Mouse (Mus musculus) liver, adult 2 months (tissue): ENCODE measurements around the gene Aagab. TPM values are rescaled to one million over a fixed set of nuclear protein-coding genes. Genes with fewer than 3 reads are reported as not detected.

Experiments used
- DNase-seq: peaks from one replicate; pipeline ENCODE4 v3.0.0-alpha.2; 2011; ENCODE audit warnings: low read depth, low spot score; ENCODE audit errors: extremely low read depth
- H3K27ac ChIP-seq: fragments of 200-500 bp; replicated peaks from 2 replicates; pipeline ENCODE4 v1.5.1; 2012; ENCODE audit warnings: low read depth, mild to moderate bottlenecking, control low read depth, inconsistent platforms, low read length; ENCODE audit not compliant: insufficient read depth
- H3K27me3 ChIP-seq: fragments of 200-500 bp; 2 replicates; pipeline ENCODE4 v1.6.1; 2012; ENCODE audit warnings: mild to moderate bottlenecking, moderate library complexity, low read length, inconsistent platforms; ENCODE audit not compliant: control insufficient read depth, insufficient read depth
- H3K36me3 ChIP-seq: fragments of 200-500 bp; 2 replicates; pipeline ENCODE4 v1.6.1; 2012; ENCODE audit warnings: low read length, inconsistent platforms; ENCODE audit not compliant: control insufficient read depth, insufficient read depth
- H3K4me1 ChIP-seq: fragments of 200-500 bp; 2 replicates; pipeline ENCODE4 v1.6.1; 2011; ENCODE audit warnings: low read length; ENCODE audit not compliant: control insufficient read depth, insufficient read depth
- H3K4me3 ChIP-seq: fragments of 200-500 bp; 2 replicates; pipeline ENCODE4 v1.5.1; 2011; ENCODE audit warnings: low read depth, mild to moderate bottlenecking, control low read depth, low read length, moderate library complexity; ENCODE audit not compliant: insufficient read depth
- H3K79me2 ChIP-seq: fragments of 200-500 bp; 2 replicates; pipeline ENCODE4 v1.6.1; 2012; ENCODE audit warnings: inconsistent platforms, mild to moderate bottlenecking, low read length, moderate library complexity; ENCODE audit not compliant: control insufficient read depth, insufficient read depth
- H3K9ac ChIP-seq: fragments of 200-500 bp; 2 replicates; pipeline ENCODE4 v1.6.1; 2012; ENCODE audit warnings: low read depth, mild to moderate bottlenecking, control low read depth, inconsistent platforms, low read length
- CTCF ChIP-seq: fragments of 200-500 bp; IDR thresholded peaks from 2 replicates; pipeline ENCODE4 v1.5.1; 2011; ENCODE audit warnings: low read depth, low read length, control low read depth
- POLR2A ChIP-seq: fragments of 200-500 bp; IDR thresholded peaks from 2 replicates; pipeline ENCODE4 v1.6.1; 2011; ENCODE audit warnings: low read length, control low read depth; ENCODE audit not compliant: insufficient read depth; ENCODE audit errors: extremely low read depth
- WGBS: fragments of 180-500 bp; shearing (Covaris S2); methylation state at CpG from one replicate; pipeline ENCODE4 v1.1.7; 2018; 5-methylcytosine and 5-hydroxymethylcytosine counted together
- polyA plus RNA-seq: library from polyadenylated mRNA; depleted of rRNA; stranded (reverse); fragments of >200 nt; gene quantifications from 2 replicates; pipeline ENCODE4 v1.2.3, GENCODE M21; 2012
- total RNA-seq: library from RNA; depleted of rRNA; stranded (reverse); fragments of >200 nt; gene quantifications from 2 replicates; pipeline ENCODE4 v1.2.3, GENCODE M21; 2014

Gene Aagab
- total and polyA plus RNA-seq, 2 experiments = 11.9 to 14.9 TPM

- TF ChIP-seq CTCF (no peak), POLR2A (no peak)
- DNase-seq = no peak
- WGBS = 81% methylated on average over 10 of the region's 10 CpGs
- H3K4me1 ChIP-seq = peaks cover 2% of the 10 kb centered on the region; the same call in 1 of the 2 replicates
- H3K79me2 ChIP-seq = no peaks in the 10 kb centered on the region
- H3K36me3 ChIP-seq = no peaks in the 10 kb centered on the region
- no peak overlapping the region for H3K27ac ChIP-seq
- H3K9ac ChIP-seq = no peak overlapping the region
- H3K4me3 ChIP-seq = no peak overlapping the region
- no peaks in the 10 kb centered on the region for H3K27me3 ChIP-seq
These were observed 60.8 kb downstream of the Aagab start for GRCm38 (mm10) chr9:63663222-63663621.

GRCm38 (mm10) chr9:63664300-63664745, 61.9 kb downstream of the Aagab start:
- no peaks in the 10 kb centered on the region for H3K36me3 ChIP-seq
- H3K27me3 ChIP-seq = no peaks in the 10 kb centered on the region
- 88% methylated on average over 2 of the region's 2 CpGs for WGBS
- no peak for TF ChIP-seq CTCF
- H3K79me2 ChIP-seq = peaks cover 3% of the 10 kb centered on the region; the same call in 1 of the 2 replicates
- no peak overlapping the region for H3K27ac ChIP-seq
- peaks cover 3% of the 10 kb centered on the region; the same call in 1 of the 2 replicates for H3K4me1 ChIP-seq
- DNase-seq = no peak
- no peak overlapping the region for H3K9ac ChIP-seq
- no peak overlapping the region for H3K4me3 ChIP-seq

GRCm38 (mm10) chr9:63664792-63665646, 62.6 kb downstream of the Aagab start:
- Histone ChIP-seq H3K9ac (no peak overlapping the region), H3K36me3 (no peaks in the 10 kb centered on the region), H3K4me1 (peaks cover 3% of the 10 kb centered on the region; the same call in 1 of the 2 replicates), H3K4me3 (no peak overlapping the region), H3K27ac (no peak overlapping the region), H3K79me2 (peaks cover 3% of the 10 kb centered on the region; the same call in 1 of the 2 replicates), H3K27me3 (no peaks in the 10 kb centered on the region)
- no peak for DNase-seq
- WGBS = 75% methylated on average over 13 of the region's 13 CpGs
- TF ChIP-seq POLR2A (no peak), CTCF (no peak)

- H3K27ac ChIP-seq = no peak overlapping the region
- 89% methylated on average over 18 of the region's 18 CpGs for WGBS
These were observed 64.3 kb downstream of the Aagab start for GRCm38 (mm10) chr9:63666612-63667372.

GRCm38 (mm10) chr9:63667373-63667724, 64.9 kb downstream of the Aagab start:
- H3K36me3 ChIP-seq = no peaks in the 10 kb centered on the region
- no peaks in the 10 kb centered on the region for H3K27me3 ChIP-seq
- 98% methylated on average over 8 of the region's 8 CpGs for WGBS
- H3K9ac ChIP-seq = no peak overlapping the region
- peaks cover 3% of the 10 kb centered on the region; the same call in 1 of the 2 replicates for H3K4me1 ChIP-seq
- TF ChIP-seq POLR2A (no peak), CTCF (no peak)
- DNase-seq = no peak
- no peak overlapping the region for H3K27ac ChIP-seq
- H3K4me3 ChIP-seq = no peak overlapping the region
- peaks cover 3% of the 10 kb centered on the region; the same call in 1 of the 2 replicates for H3K79me2 ChIP-seq

More at GRCm38 (mm10) chr9:63666612-63667372, 64.3 kb downstream of the Aagab start:
- Histone ChIP-seq H3K27me3 (no peaks in the 10 kb centered on the region), H3K9ac (no peak overlapping the region), H3K4me1 (peaks cover 3% of the 10 kb centered on the region; the same call in 1 of the 2 replicates), H3K79me2 (peaks cover 3% of the 10 kb centered on the region; the same call in 1 of the 2 replicates), H3K4me3 (no peak overlapping the region), H3K36me3 (no peaks in the 10 kb centered on the region)
- DNase-seq = no peak
- no peak for TF ChIP-seq CTCF
- no peak for TF ChIP-seq POLR2A
